Mouse (Mus musculus): ENCODE results near the gene Dip2c. TPM values are rescaled to one million over a fixed set of nuclear protein-coding genes. Genes with fewer than 3 reads are reported as not detected.
A peak's percentile ranks its signal among the peaks of the same experiment; 100 is the strongest.

Gene Dip2c
- polyA plus RNA-seq, 1 experiment from 2014 or later: 14.7 TPM

DNA sequence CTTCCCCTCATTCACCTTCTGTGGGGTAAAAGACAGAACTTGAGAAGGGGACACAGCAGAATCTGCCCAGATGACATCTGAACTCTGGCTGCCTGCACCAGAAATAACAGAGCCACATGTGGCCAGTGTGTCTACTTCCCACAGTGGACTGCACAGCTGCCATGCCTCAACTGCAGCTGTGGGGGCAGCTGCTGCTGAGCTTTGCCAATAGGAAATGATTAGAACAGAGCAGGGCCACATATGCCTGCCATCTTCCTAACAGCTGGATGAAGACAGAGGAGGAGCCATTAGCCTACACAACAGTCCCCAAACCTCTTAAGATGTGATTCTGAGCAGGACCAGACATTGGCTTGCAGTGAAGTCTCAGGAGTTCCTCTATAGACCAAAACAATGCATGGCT lies 419.5 kb downstream of the Dip2c start:
- H3K4me3 ChIP-seq: no peak overlapping the region
- no peak for ATAC-seq (replicated peaks)
- no peaks in the 10 kb centered on the region for H3K4me1 ChIP-seq
- H3K9ac ChIP-seq: no peak overlapping the region
- H3K27me3 ChIP-seq (replicated peaks): no peaks in the 10 kb centered on the region
- H3K36me3 ChIP-seq (replicated peaks): peaks cover 40% of the 10 kb centered on the region
- no peak overlapping the region for H3K4me2 ChIP-seq
- no peak overlapping the region for H3K27ac ChIP-seq
- H3K9me3 ChIP-seq: no peaks in the 10 kb centered on the region

GRCm38 (mm10) chr13:9697340-9697739 lies 421.0 kb downstream of the Dip2c start:
- Histone ChIP-seq H3K9ac (no peak overlapping the region), H3K27me3 (replicated peaks) (no peaks in the 10 kb centered on the region)

GRCm38 (mm10) chr13:9702615-9703235 lies 426.4 kb downstream of the Dip2c start:
- H3K27me3 ChIP-seq (replicated peaks): no peaks in the 10 kb centered on the region
- peak; percentile 19; the same call in 1 of the 2 replicates for ATAC-seq (replicated peaks)
- H3K4me1 ChIP-seq: no peaks in the 10 kb centered on the region
- WGBS: 77% methylated on average over 12 of the region's 12 CpGs
- 0 out of 2 replicates have a peak, but pooled peaks cover 3% of the 10 kb centered on the region for H3K36me3 ChIP-seq (replicated peaks)
- no peak overlapping the region for H3K4me3 ChIP-seq
- no peak overlapping the region for H3K27ac ChIP-seq
- H3K4me2 ChIP-seq: no peak overlapping the region
- no peak overlapping the region for H3K9ac ChIP-seq
- no peaks in the 10 kb centered on the region for H3K9me3 ChIP-seq

More at GRCm38 (mm10) chr13:9697340-9697739, 421.0 kb downstream of the Dip2c start:
- H3K4me3 ChIP-seq: no peak overlapping the region
- 97% methylated on average over 4 of the region's 4 CpGs for WGBS
- ATAC-seq (replicated peaks): no peak
- no peaks in the 10 kb centered on the region for H3K4me1 ChIP-seq
- H3K27ac ChIP-seq: no peak overlapping the region
- H3K36me3 ChIP-seq (replicated peaks): peaks cover 34% of the 10 kb centered on the region
- H3K9me3 ChIP-seq: no peaks in the 10 kb centered on the region
- H3K4me2 ChIP-seq: no peak overlapping the region

DNA sequence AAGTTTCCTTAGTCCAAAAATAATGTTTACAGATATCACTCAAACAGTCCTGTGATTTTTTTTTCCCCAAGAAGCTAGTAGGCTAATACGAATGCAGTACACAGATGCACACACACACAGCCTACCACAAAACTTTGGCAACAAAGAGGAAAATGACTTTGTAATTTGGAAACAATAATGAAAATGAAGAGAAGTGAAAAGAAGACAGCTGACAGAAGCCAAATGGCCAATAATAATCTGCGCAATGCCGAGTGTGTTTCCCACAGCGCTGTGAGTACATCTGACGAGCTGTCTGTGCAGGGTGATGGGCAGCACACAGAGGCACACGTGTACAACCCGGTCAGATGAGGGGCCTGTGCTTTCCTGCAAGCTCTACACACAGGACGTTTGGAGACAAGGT lies 430.4 kb downstream of the Dip2c start:
- Histone ChIP-seq H3K4me2 (no peak overlapping the region), H3K4me3 (no peak overlapping the region), H3K27me3 (replicated peaks) (no peaks in the 10 kb centered on the region), H3K36me3 (replicated peaks) (0 out of 2 replicates have a peak, but pooled peaks cover 6% of the 10 kb centered on the region), H3K4me1 (no peaks in the 10 kb centered on the region), H3K9ac (no peak overlapping the region), H3K9me3 (no peaks in the 10 kb centered on the region), H3K27ac (no peak overlapping the region)
- 94% methylated on average over 8 of the region's 8 CpGs for WGBS
- ATAC-seq (replicated peaks): no peak

GRCm38 (mm10) chr13:9708433-9709240 lies 432.3 kb downstream of the Dip2c start:
- H3K4me2 ChIP-seq: no peak overlapping the region
- H3K27me3 ChIP-seq (replicated peaks): no peaks in the 10 kb centered on the region
- ATAC-seq (replicated peaks): no peak
- no peaks in the 10 kb centered on the region for H3K4me1 ChIP-seq
- no peaks in the 10 kb centered on the region for H3K9me3 ChIP-seq
- no peak overlapping the region for H3K27ac ChIP-seq
- H3K36me3 ChIP-seq (replicated peaks): 0 out of 2 replicates have a peak, but pooled peaks cover 6% of the 10 kb centered on the region
- H3K9ac ChIP-seq: no peak overlapping the region
- 91% methylated on average over 7 of the region's 7 CpGs for whole genome bisulfite sequencing
- no peak overlapping the region for H3K4me3 ChIP-seq

- ATAC-seq (replicated peaks): no peak
Measured at GRCm38 (mm10) chr13:9712409-9712808, 436.1 kb downstream of the Dip2c start.

GRCm38 (mm10) chr13:9712971-9713370 lies 436.6 kb downstream of the Dip2c start:
- Histone ChIP-seq H3K9me3 (no peaks in the 10 kb centered on the region), H3K36me3 (replicated peaks) (0 out of 2 replicates have a peak, but pooled peaks cover 6% of the 10 kb centered on the region), H3K27me3 (replicated peaks) (no peaks in the 10 kb centered on the region), H3K27ac (no peak overlapping the region), H3K9ac (no peak overlapping the region), H3K4me1 (no peaks in the 10 kb centered on the region), H3K4me3 (no peak overlapping the region), H3K4me2 (no peak overlapping the region)
- 92% methylated on average over 3 of the region's 3 CpGs for WGBS
- no peak for ATAC-seq (replicated peaks)

More at GRCm38 (mm10) chr13:9712409-9712808, 436.1 kb downstream of the Dip2c start:
- H3K4me3 ChIP-seq: no peak overlapping the region
- H3K27me3 ChIP-seq (replicated peaks): no peaks in the 10 kb centered on the region
- H3K36me3 ChIP-seq (replicated peaks): 0 out of 2 replicates have a peak, but pooled peaks cover 6% of the 10 kb centered on the region
- 95% methylated on average over 1 of the region's 1 CpGs for WGBS
- H3K4me2 ChIP-seq: no peak overlapping the region
- H3K9me3 ChIP-seq: no peaks in the 10 kb centered on the region
- no peak overlapping the region for H3K9ac ChIP-seq
- no peak overlapping the region for H3K27ac ChIP-seq
- H3K4me1 ChIP-seq: no peaks in the 10 kb centered on the region

DNA sequence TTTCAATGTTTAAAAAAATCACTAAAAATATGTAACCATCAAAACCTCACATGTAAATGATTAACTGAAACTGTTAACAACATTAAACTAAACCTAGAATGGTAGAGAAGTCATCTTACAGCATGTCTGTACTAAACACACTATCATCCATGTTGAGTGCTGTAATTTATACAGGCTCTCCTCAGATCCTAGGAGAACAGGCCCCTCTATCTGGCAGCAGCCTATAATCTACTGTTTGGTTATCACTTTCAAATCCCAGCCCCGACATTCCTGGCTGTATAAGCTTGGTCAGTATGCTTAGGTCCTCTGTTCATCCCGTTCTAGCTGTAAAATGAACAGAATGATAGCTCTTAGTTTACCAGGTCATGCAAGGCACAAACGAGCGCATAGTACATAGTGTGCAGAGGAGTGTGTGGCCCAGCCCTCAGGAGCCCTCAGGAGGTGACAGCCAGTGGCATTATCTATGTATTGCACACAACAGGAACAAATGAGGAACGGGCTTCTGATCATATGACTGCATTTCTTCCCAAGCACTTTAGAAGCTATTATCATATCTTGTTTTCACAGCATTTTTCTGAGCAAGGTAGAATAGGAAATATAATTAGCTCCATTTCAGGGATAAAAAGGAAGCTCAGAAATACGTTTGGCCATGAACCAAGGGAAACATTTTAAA lies 437.3 kb downstream of the Dip2c start:
- Histone ChIP-seq H3K4me3 (no peak overlapping the region), H3K9ac (no peak overlapping the region), H3K27me3 (replicated peaks) (no peaks in the 10 kb centered on the region), H3K9me3 (no peaks in the 10 kb centered on the region), H3K27ac (no peak overlapping the region), H3K4me2 (no peak overlapping the region), H3K36me3 (replicated peaks) (0 out of 2 replicates have a peak, but pooled peaks cover 2% of the 10 kb centered on the region), H3K4me1 (no peaks in the 10 kb centered on the region)
- 80% methylated on average over 6 of the region's 6 CpGs for WGBS
- ATAC-seq (replicated peaks): peak; percentile 67; the same call in 1 of the 2 replicates

- no peak overlapping the region for H3K27ac ChIP-seq
- no peaks in the 10 kb centered on the region for H3K4me1 ChIP-seq
- no peak for ATAC-seq (replicated peaks)
- WGBS: 93% methylated on average over 1 of the region's 1 CpGs
- no peaks in the 10 kb centered on the region for H3K36me3 ChIP-seq (replicated peaks)
- no peak overlapping the region for H3K9ac ChIP-seq
- H3K27me3 ChIP-seq (replicated peaks): no peaks in the 10 kb centered on the region
- no peaks in the 10 kb centered on the region for H3K9me3 ChIP-seq
- no peak overlapping the region for H3K4me3 ChIP-seq
- no peak overlapping the region for H3K4me2 ChIP-seq
Measured at GRCm38 (mm10) chr13:9715224-9715623, 438.9 kb downstream of the Dip2c start.

Other genes with a start within 250 kb of the Dip2c start
- gene Larp4b, start 182.6 kb upstream of the Dip2c start, polyA plus RNA-seq (2015; fragmentation: Nextera tagmentation; extraction: Ambion mirVana): 38.9 and 39.3 TPM in 2 replicates